Mouse (Mus musculus) embryonic facial prominence, embryonic 13.5 days (tissue): ENCODE data around the gene Tspan9. TPM values are rescaled to one million over a fixed set of nuclear protein-coding genes. Genes with fewer than 3 reads are reported as not detected.

ENCODE experiments used
- ATAC-seq: fragments of 200-750 bp; cut with Nextera tagmentation; 2 replicates; pipeline ENCODE4 v1.8.0; 2017; ENCODE audit warnings: low read depth; ENCODE audit not compliant: insufficient number of reproducible peaks, insufficient read depth, low FRiP score, low TSS enrichment
- H3K27ac ChIP-seq: fragments of 300-500 bp; sonication (generic); 2 replicates; pipeline ENCODE4 v1.5.1; 2015; ENCODE audit warnings: moderate library complexity, mild to moderate bottlenecking, inconsistent platforms
- H3K27me3 ChIP-seq: fragments of 300-500 bp; sonication (generic); 2 replicates; pipeline ENCODE4 v1.6.1; 2015; ENCODE audit warnings: mild to moderate bottlenecking, inconsistent platforms
- H3K36me3 ChIP-seq: fragments of 300-500 bp; sonication (generic); 2 replicates; pipeline ENCODE4 v1.6.1; 2015; ENCODE audit warnings: mild to moderate bottlenecking, inconsistent platforms
- H3K4me1 ChIP-seq: fragments of 300-500 bp; sonication (generic); 2 replicates; pipeline ENCODE4 v1.6.1; 2015; ENCODE audit warnings: inconsistent platforms
- H3K4me2 ChIP-seq: fragments of 300-500 bp; sonication (generic); 2 replicates; pipeline ENCODE4 v1.6.1; 2015; ENCODE audit warnings: moderate library complexity, mild to moderate bottlenecking, inconsistent platforms
- H3K4me3 ChIP-seq: fragments of 300-500 bp; sonication (generic); 2 replicates; pipeline ENCODE4 v1.5.1; 2015; ENCODE audit warnings: mild to moderate bottlenecking, inconsistent platforms
- H3K9ac ChIP-seq: fragments of 300-500 bp; sonication (generic); 2 replicates; pipeline ENCODE4 v1.6.1; 2015; ENCODE audit warnings: mild to moderate bottlenecking, inconsistent platforms
- H3K9me3 ChIP-seq: fragments of 300-500 bp; sonication (generic); 2 replicates; pipeline ENCODE4 v1.6.1; 2016; ENCODE audit warnings: inconsistent platforms
- WGBS: fragments of 180-500 bp; shearing (Covaris S2); methylation state at CpG from one replicate; pipeline ENCODE4 v1.1.7; 2015; ENCODE audit warnings: mixed read lengths; 5-methylcytosine and 5-hydroxymethylcytosine counted together
- polyA plus RNA-seq: library from polyadenylated mRNA; unstranded; fragments of >200 nt; fragmentation: Nextera tagmentation; extraction: Ambion mirVana; gene quantifications from 2 replicates; pipeline ENCODE4 v1.2.1, GENCODE M21; 2015

Tspan9 gene
- polyA plus RNA-seq, 1 experiment from 2014 or later = 116 TPM

GRCm38 (mm10) chr6:127991509-127992176 lies 151.8 kb downstream of the Tspan9 start:
- H3K4me1 ChIP-seq = peaks cover 28% of the 10 kb centered on the region
- no peak overlapping the region for H3K9ac ChIP-seq
- no peak overlapping the region for H3K27ac ChIP-seq
- H3K4me2 ChIP-seq = no peak overlapping the region
- no peaks in the 10 kb centered on the region for H3K9me3 ChIP-seq
- no peak overlapping the region for H3K4me3 ChIP-seq
- no peak for ATAC-seq
- 79% methylated on average over 11 of the region's 11 CpGs for WGBS
- H3K27me3 ChIP-seq = no peaks in the 10 kb centered on the region
- peaks cover 12% of the 10 kb centered on the region; the same call in 1 of the 2 replicates for H3K36me3 ChIP-seq

- H3K27me3 ChIP-seq = no peaks in the 10 kb centered on the region
- no peak overlapping the region for H3K9ac ChIP-seq
- peaks cover 12% of the 10 kb centered on the region; the same call in 1 of the 2 replicates for H3K36me3 ChIP-seq
- H3K4me1 ChIP-seq = peaks cover 43% of the 10 kb centered on the region
- no peak overlapping the region for H3K27ac ChIP-seq
- WGBS = 63% methylated on average over 11 of the region's 11 CpGs
- ATAC-seq = peak; percentile 56; the same call in 1 of the 2 replicates
- no peak overlapping the region for H3K4me3 ChIP-seq
- no peaks in the 10 kb centered on the region for H3K9me3 ChIP-seq
- H3K4me2 ChIP-seq = no peak overlapping the region
Observed at GRCm38 (mm10) chr6:127989624-127990212, 153.7 kb downstream of the Tspan9 start.

- H3K36me3 ChIP-seq = peaks cover 15% of the 10 kb centered on the region; the same call in 1 of the 2 replicates
- WGBS = 86% methylated on average over 12 of the region's 12 CpGs
- H3K4me1 ChIP-seq = peaks cover 42% of the 10 kb centered on the region
- no peak overlapping the region for H3K4me2 ChIP-seq
- H3K4me3 ChIP-seq = no peak overlapping the region
- no peaks in the 10 kb centered on the region for H3K27me3 ChIP-seq
- no peak for ATAC-seq
- H3K9ac ChIP-seq = no peak overlapping the region
- H3K27ac ChIP-seq = no peak overlapping the region
- H3K9me3 ChIP-seq = no peaks in the 10 kb centered on the region
Observed at GRCm38 (mm10) chr6:127988944-127989494, 154.4 kb downstream of the Tspan9 start.

GRCm38 (mm10) chr6:127987374-127987773 lies 156.0 kb downstream of the Tspan9 start:
- Histone ChIP-seq H3K9ac (no peak overlapping the region), H3K27ac (no peak overlapping the region), H3K4me2 (no peak overlapping the region), H3K36me3 (peaks cover 11% of the 10 kb centered on the region; the same call in 1 of the 2 replicates), H3K4me1 (peaks cover 37% of the 10 kb centered on the region), H3K4me3 (no peak overlapping the region), H3K9me3 (no peaks in the 10 kb centered on the region), H3K27me3 (no peaks in the 10 kb centered on the region)
- ATAC-seq = no peak
- 95% methylated on average over 14 of the region's 14 CpGs for WGBS

GRCm38 (mm10) chr6:127986357-127986756 lies 157.0 kb downstream of the Tspan9 start:
- Histone ChIP-seq H3K4me1 (peaks cover 35% of the 10 kb centered on the region), H3K27me3 (no peaks in the 10 kb centered on the region), H3K4me3 (no peak overlapping the region), H3K9me3 (no peaks in the 10 kb centered on the region), H3K36me3 (0 out of 2 replicates have a peak, but pooled peaks cover 10% of the 10 kb centered on the region), H3K27ac (no peak overlapping the region), H3K4me2 (no peak overlapping the region), H3K9ac (0 out of 2 replicates have a peak overlapping the region, but pooled peaks have one; percentile 40)
- WGBS = 24% methylated on average over 9 of the region's 9 CpGs
- ATAC-seq = no peak

GRCm38 (mm10) chr6:127981176-127981575 lies 162.2 kb downstream of the Tspan9 start:
- WGBS = 61% methylated on average over 8 of the region's 8 CpGs
- ATAC-seq = no peak
- Histone ChIP-seq H3K4me1 (peaks cover 29% of the 10 kb centered on the region), H3K27me3 (no peaks in the 10 kb centered on the region), H3K4me2 (no peak overlapping the region), H3K9me3 (no peaks in the 10 kb centered on the region), H3K4me3 (no peak overlapping the region), H3K36me3 (peaks cover 7% of the 10 kb centered on the region; the same call in 1 of the 2 replicates), H3K27ac (0 out of 2 replicates have a peak overlapping the region, but pooled peaks have one; percentile 13), H3K9ac (no peak overlapping the region)

- H3K27me3 ChIP-seq = no peaks in the 10 kb centered on the region
- H3K4me1 ChIP-seq = peaks cover 24% of the 10 kb centered on the region
- no peak overlapping the region for H3K4me3 ChIP-seq
- H3K36me3 ChIP-seq = peaks cover 7% of the 10 kb centered on the region; the same call in 1 of the 2 replicates
- no peaks in the 10 kb centered on the region for H3K9me3 ChIP-seq
- 65% methylated on average over 11 of the region's 11 CpGs for WGBS
- 0 out of 2 replicates have a peak overlapping the region, but pooled peaks have one; percentile 13 for H3K27ac ChIP-seq
- no peak for ATAC-seq
- no peak overlapping the region for H3K9ac ChIP-seq
- H3K4me2 ChIP-seq = no peak overlapping the region
Observed at GRCm38 (mm10) chr6:127980381-127981045, 162.9 kb downstream of the Tspan9 start.

GRCm38 (mm10) chr6:127979831-127980230 lies 163.6 kb downstream of the Tspan9 start:
- Histone ChIP-seq H3K9ac (no peak overlapping the region), H3K4me1 (peaks cover 19% of the 10 kb centered on the region), H3K4me3 (no peak overlapping the region), H3K27me3 (no peaks in the 10 kb centered on the region), H3K27ac (no peak overlapping the region), H3K4me2 (no peak overlapping the region), H3K36me3 (peaks cover 7% of the 10 kb centered on the region; the same call in 1 of the 2 replicates), H3K9me3 (no peaks in the 10 kb centered on the region)
- ATAC-seq = no peak
- WGBS = 91% methylated on average over 5 of the region's 5 CpGs

GRCm38 (mm10) chr6:127978941-127979340 lies 164.5 kb downstream of the Tspan9 start:
- Histone ChIP-seq H3K4me3 (no peak overlapping the region), H3K36me3 (peaks cover 4% of the 10 kb centered on the region; the same call in 1 of the 2 replicates), H3K4me2 (no peak overlapping the region), H3K9ac (no peak overlapping the region), H3K9me3 (no peaks in the 10 kb centered on the region), H3K27ac (no peak overlapping the region), H3K27me3 (no peaks in the 10 kb centered on the region), H3K4me1 (peaks cover 21% of the 10 kb centered on the region)
- WGBS = 74% methylated on average over 20 of the region's 20 CpGs
- no peak for ATAC-seq

GRCm38 (mm10) chr6:127976695-127977094 lies 166.7 kb downstream of the Tspan9 start:
- H3K27me3 ChIP-seq = no peaks in the 10 kb centered on the region
- peaks cover 4% of the 10 kb centered on the region; the same call in 1 of the 2 replicates for H3K36me3 ChIP-seq
- ATAC-seq = no peak
- H3K9me3 ChIP-seq = no peaks in the 10 kb centered on the region
- H3K4me3 ChIP-seq = no peak overlapping the region
- H3K27ac ChIP-seq = no peak overlapping the region
- H3K9ac ChIP-seq = no peak overlapping the region
- H3K4me1 ChIP-seq = peaks cover 26% of the 10 kb centered on the region
- H3K4me2 ChIP-seq = no peak overlapping the region
- 79% methylated on average over 6 of the region's 6 CpGs for WGBS

- H3K9me3 ChIP-seq = no peaks in the 10 kb centered on the region
- H3K36me3 ChIP-seq = peaks cover 4% of the 10 kb centered on the region; the same call in 1 of the 2 replicates
- H3K27me3 ChIP-seq = no peaks in the 10 kb centered on the region
- H3K27ac ChIP-seq = peak overlapping the region; percentile 40; the same call in 1 of the 2 replicates
- ATAC-seq = no peak
- no peak overlapping the region for H3K4me3 ChIP-seq
- WGBS = 54% methylated on average over 9 of the region's 9 CpGs
- no peak overlapping the region for H3K4me2 ChIP-seq
- H3K4me1 ChIP-seq = peaks cover 17% of the 10 kb centered on the region
- no peak overlapping the region for H3K9ac ChIP-seq
Observed at GRCm38 (mm10) chr6:127974000-127974399, 169.4 kb downstream of the Tspan9 start.
